Mouse (Mus musculus): ENCODE data around the gene Phldb1. TPM values are rescaled to one million over a fixed set of nuclear protein-coding genes. Genes with fewer than 3 reads are reported as not detected.
A peak's percentile ranks its signal among the peaks of the same experiment; 100 is the strongest.
"Not testable (repeated sequence)": the region's sequence is repeated elsewhere in the genome, so short reads cannot be mapped to it uniquely, and the experiment has no call there.

The Phldb1 gene
- polyA plus RNA-seq, 2 experiments from 2014 or later, result 0.32 TPM; not detected in 1

DNA sequence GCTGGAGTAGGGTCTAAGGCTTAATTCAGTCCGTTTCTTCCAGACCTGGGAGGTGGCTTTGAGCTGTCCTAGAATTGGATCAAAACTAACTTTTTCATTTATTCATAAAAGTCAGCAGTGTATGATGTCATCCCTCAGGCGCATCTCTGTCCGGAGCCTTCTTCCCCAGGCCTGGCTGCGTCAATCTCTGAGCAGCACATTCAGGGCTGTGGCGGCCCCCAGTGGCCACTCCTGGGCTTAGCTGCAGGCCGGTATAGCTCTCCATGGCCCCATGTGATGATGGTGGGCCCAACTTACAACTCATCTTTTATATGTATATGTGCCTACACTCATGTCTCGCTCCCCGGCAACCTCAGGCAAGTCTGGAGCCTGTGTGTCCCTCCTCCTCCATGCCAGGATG is 83.0 kb downstream of the Phldb1 start:
- peak; percentile 73 for ATAC-seq

- ATAC-seq, result peak; percentile 22
Measured at GRCm38 (mm10) chr9:44648881-44649281, 86.1 kb downstream of the Phldb1 start.

GRCm38 (mm10) chr9:44647656-44648055 is 87.3 kb downstream of the Phldb1 start:
- ATAC-seq, result no peak

GRCm38 (mm10) chr9:44647026-44647425 is 88.0 kb downstream of the Phldb1 start:
- ATAC-seq, result no peak

DNA sequence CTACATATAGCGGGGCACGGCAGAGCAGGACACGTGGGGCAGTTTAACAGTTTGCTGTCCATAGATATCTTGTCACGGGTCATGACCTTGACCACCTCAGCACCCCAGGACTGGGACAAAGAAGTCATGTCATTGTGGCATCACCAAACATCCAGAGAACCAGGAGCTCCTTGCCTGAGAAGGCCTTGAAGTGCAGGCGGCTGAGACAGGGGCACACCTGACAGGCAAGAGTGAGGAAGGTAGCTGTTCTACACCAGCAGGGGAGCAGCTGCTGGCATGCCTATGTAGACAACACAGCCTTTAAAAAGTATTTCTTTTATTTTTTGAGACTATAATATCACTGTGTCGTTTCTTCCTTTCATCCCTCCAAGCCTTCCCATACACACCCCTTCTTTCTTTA is 88.6 kb downstream of the Phldb1 start:
- peak; percentile 34 for ATAC-seq

DNA sequence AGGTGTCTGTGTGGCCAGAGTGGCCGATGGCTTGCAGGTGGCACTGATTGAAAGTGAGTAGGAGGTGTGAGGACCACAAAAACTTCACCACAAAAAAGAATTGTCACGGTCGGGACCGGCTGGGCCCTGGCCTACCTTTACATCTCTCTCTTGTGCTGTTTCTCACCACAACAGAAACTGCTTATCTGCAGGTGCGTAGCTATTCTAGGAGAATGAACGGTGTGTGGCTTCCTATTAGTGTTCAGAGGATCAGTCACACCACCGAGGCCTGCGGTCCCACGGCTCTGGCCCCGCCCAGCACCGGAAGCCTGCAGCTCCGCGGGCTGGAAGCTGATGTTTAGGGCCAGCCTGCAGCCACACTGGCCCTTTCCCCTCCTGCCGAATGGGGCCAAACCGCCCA is 89.1 kb downstream of the Phldb1 start:
- peak; percentile 93 for ATAC-seq

- no peak for ATAC-seq
Measured at GRCm38 (mm10) chr9:44645481-44645880, 89.5 kb downstream of the Phldb1 start.

GRCm38 (mm10) chr9:44644186-44644585 is 90.8 kb downstream of the Phldb1 start:
- no peak for ATAC-seq

- no peak for ATAC-seq
Measured at GRCm38 (mm10) chr9:44643103-44643502, 91.9 kb downstream of the Phldb1 start.

GRCm38 (mm10) chr9:44641616-44642015 is 93.4 kb downstream of the Phldb1 start:
- ATAC-seq, result no peak

DNA sequence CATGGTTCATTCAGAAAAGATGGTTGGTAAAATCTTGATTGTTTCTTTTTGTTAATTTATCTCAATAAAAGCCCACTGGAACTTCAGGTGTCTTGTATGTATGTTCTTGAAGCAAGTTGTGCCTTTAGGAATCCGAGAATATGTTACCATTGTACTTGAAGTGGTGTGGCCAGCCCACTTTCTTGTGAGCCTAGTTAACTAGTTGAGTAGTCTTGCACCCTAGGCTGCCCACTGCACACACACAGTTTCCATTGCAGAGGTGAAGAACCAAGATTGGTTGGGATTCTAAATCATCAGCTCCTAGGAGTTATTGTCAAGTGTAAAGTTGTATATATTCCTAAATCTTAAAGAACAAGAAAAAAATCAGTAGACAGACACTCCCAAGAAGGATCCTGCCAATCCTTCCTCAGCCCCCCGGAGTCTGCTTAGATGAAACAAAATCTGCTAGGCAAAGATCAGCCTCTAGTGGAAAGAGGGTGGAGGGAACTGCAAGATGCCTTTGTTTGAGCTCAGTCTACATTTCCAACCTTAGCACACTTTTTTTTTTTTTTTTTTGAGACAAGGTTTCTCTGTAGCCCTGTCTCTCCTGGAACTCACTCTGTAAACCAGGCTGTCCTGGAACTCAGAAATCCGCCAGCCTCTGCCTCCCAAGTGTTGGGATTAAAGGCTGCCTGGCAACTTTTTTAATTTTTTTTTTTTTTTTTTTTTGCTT is 94.2 kb downstream of the Phldb1 start:
- no peak for ATAC-seq

DNA sequence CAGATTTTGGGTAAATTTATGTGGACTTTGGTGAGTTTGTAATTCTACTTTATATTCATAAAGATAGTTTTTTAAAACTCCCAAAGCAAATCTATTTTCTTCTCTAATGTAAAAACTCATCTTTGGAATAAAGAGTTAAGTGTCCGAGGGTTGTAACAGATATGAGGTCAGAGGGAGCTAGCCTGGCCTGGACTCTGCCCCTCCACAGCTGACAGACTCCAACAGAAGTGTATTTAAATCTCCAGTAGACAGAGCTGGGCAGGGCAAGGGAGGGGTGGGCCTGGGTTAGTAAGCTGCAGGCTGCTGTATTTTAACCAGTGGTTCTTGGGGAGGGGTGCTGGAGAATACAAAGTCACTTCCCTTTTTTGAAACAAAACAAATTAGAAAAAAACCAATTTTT is 95.0 kb downstream of the Phldb1 start:
- ATAC-seq, result not testable (repeated sequence)

- ATAC-seq, result not testable (repeated sequence)
Measured at GRCm38 (mm10) chr9:44638726-44639125, 96.3 kb downstream of the Phldb1 start.

GRCm38 (mm10) chr9:44637551-44638169 is 97.3 kb downstream of the Phldb1 start:
- ATAC-seq, result no peak

Other genes starting within 250 kb of the Phldb1 start
- 100 to 1,000 TPM in 1 of 2 experiments, 10 to 100 TPM in 1; 93.9 to 121 TPM for gene Cxcr5, start 173.3 kb downstream of the Phldb1 start, polyA plus RNA-seq (2017; shearing (Covaris generic))
- gene Ddx6, start 130.3 kb downstream of the Phldb1 start, polyA plus RNA-seq (2017; shearing (Covaris generic)), result 10 to 100 TPM; 68.5 to 94.4 TPM
- not detected for gene Treh, start 62.0 kb downstream of the Phldb1 start, polyA plus RNA-seq (2017; shearing (Covaris generic))
- 10 to 100 TPM; 68.0 to 77.9 TPM for gene Arcn1, start 32.6 kb upstream of the Phldb1 start, polyA plus RNA-seq (2017; shearing (Covaris generic))
- 10 to 100 TPM; 55.1 to 73.7 TPM for gene Ift46, start 32.7 kb upstream of the Phldb1 start, polyA plus RNA-seq (2017; shearing (Covaris generic))
- not detected for gene Tmem25, start 64.1 kb upstream of the Phldb1 start, polyA plus RNA-seq (2017; shearing (Covaris generic))
- not detected for gene Ttc36, start 67.9 kb upstream of the Phldb1 start, polyA plus RNA-seq (2017; shearing (Covaris generic))
- gene Kmt2a, start 146.1 kb upstream of the Phldb1 start, polyA plus RNA-seq (2017; shearing (Covaris generic)), result 10 to 100 TPM; 34.7 to 41.1 TPM
- 100 to 1,000 TPM; 416 to 524 TPM for gene Atp5l, start 185.5 kb upstream of the Phldb1 start, polyA plus RNA-seq (2017; shearing (Covaris generic))
- 10 to 100 TPM; 26.6 to 40.4 TPM for gene Ube4a, start 230.4 kb upstream of the Phldb1 start, polyA plus RNA-seq (2017; shearing (Covaris generic))
- 1,000 to 10,000 TPM; 1,425 to 1,626 TPM for gene Cd3g, start 245.2 kb upstream of the Phldb1 start, polyA plus RNA-seq (2017; shearing (Covaris generic))
- gene Cd3d, start 246.6 kb upstream of the Phldb1 start, polyA plus RNA-seq (2017; shearing (Covaris generic)), result 100 to 1,000 TPM; 544 to 973 TPM